Mouse (Mus musculus): ENCODE data around the gene Adamts9.

GRCm38 (mm10) chr6:92779935-92780205, 163.4 kb downstream of the Adamts9 start:
- no peak for TF ChIP-seq POLR2A (IDR thresholded peaks at IDR 0.05; ENCODE audit: low read depth, low read length)
- TF ChIP-seq CTCF (conservative IDR thresholded peaks at IDR 0.05; ENCODE audit: insufficient read depth, insufficient read length, low read depth, low read length) = no peak
